Mouse (Mus musculus): Measurements from ENCODE around the gene Prkcd. TPM values are rescaled to one million over a fixed set of nuclear protein-coding genes. Genes with fewer than 3 reads are reported as not detected.
A peak's percentile ranks its signal among the peaks of the same experiment; 100 is the strongest.

Gene Prkcd
- polyA plus RNA-seq, 1 experiment = 214 TPM

DNA sequence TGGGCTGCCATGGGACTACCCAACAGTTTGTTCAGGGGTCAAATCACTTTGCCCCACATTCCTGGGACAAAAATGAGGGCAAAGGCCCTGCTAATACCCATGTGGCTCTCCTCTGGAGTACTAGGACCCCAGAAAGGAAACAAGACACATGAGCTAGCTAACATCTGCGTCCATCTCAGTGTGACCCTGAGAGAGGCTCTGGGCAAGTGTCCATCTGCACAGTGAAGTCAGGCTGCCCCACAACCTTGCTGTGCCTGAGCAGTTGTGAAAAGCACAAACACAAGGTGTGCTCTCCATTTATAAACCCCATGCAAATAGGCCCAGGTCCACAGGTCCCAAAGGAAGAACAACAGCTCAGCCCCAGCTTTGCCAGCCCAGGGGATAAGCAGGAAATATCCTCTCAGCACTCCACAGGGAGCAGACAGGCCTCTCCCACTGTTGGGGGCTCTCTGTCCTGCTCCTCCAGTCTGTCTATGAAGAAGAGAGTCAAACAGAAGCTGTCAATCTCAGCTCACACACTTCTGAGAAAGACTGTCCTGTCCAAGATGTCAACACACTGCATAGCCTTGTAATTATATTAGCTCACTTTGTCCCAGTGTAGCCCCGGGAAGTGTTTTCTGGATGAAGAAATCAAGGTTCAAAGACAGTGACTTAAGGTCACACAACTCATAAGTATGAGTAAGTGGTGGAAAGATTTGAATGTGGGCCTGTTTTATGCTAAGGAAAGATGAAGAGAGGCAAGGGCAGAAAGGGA lies 12.9 kb downstream of the Prkcd start:
- TF ChIP-seq CTCF (IDR thresholded peaks at IDR 0.05; ENCODE audit: borderline replicate concordance, control insufficient read depth, extremely low read depth, insufficient read depth, low read length, poor library complexity) (no peak), POLR2A (IDR thresholded peaks at IDR 0.05; ENCODE audit: control insufficient read depth, extremely low read depth, insufficient read depth, low read length, poor library complexity) (no peak)
- WGBS = 88% methylated on average over 2 of the region's 2 CpGs
- no peaks in the 10 kb centered on the region for H3K27me3 ChIP-seq (ENCODE audit: control insufficient read depth, insufficient read depth, low read length)
- H3K4me3 ChIP-seq (ENCODE audit: control insufficient read depth, insufficient read depth, low read length) = no peak overlapping the region
- peaks cover 12% of the 10 kb centered on the region for H3K36me3 ChIP-seq (ENCODE audit: control insufficient read depth, insufficient read depth, low read length)
- no peak overlapping the region for H3K27ac ChIP-seq (ENCODE audit: control insufficient read depth, insufficient read depth, low read length)
- DNase-seq = no peak
- peaks cover 10% of the 10 kb centered on the region for H3K4me1 ChIP-seq (replicated peaks; ENCODE audit: control insufficient read depth, insufficient read depth, low read length)

DNA sequence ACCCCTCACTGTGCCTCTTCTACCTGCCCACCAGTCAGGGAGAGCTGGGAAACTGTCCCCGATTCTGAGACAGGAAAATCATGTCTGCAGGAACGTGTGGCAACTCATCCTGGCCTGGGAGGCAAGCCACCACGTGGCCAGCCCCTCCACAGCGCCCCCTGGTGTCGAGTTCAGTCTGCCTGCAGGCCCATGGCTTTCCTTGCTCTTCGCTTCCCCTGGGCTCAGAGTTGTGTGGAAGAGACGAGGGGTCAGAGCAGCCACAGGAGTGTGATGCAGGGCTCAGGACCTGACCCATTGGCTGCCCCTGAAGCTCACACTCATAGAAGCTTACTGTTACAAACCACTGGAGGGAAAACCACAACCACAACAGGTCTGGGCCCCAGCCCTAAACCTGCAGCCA lies 13.5 kb downstream of the Prkcd start:
- H3K4me3 ChIP-seq (ENCODE audit: control insufficient read depth, insufficient read depth, low read length) = no peak overlapping the region
- H3K4me1 ChIP-seq (replicated peaks; ENCODE audit: control insufficient read depth, insufficient read depth, low read length) = peaks cover 14% of the 10 kb centered on the region
- no peaks in the 10 kb centered on the region for H3K27me3 ChIP-seq (ENCODE audit: control insufficient read depth, insufficient read depth, low read length)
- H3K36me3 ChIP-seq (ENCODE audit: control insufficient read depth, insufficient read depth, low read length) = peaks cover 12% of the 10 kb centered on the region
- no peak overlapping the region for H3K27ac ChIP-seq (ENCODE audit: control insufficient read depth, insufficient read depth, low read length)
- TF ChIP-seq POLR2A (IDR thresholded peaks at IDR 0.05; ENCODE audit: control insufficient read depth, extremely low read depth, insufficient read depth, low read length, poor library complexity) = no peak
- TF ChIP-seq CTCF (IDR thresholded peaks at IDR 0.05; ENCODE audit: borderline replicate concordance, control insufficient read depth, extremely low read depth, insufficient read depth, low read length, poor library complexity) = peak; percentile 94
- 18% methylated on average over 7 of the region's 7 CpGs for WGBS
- DNase-seq = peak; percentile 77

- H3K36me3 ChIP-seq (ENCODE audit: control insufficient read depth, insufficient read depth, low read length) = peaks cover 12% of the 10 kb centered on the region
- WGBS = 92% methylated on average over 3 of the region's 3 CpGs
- DNase-seq = no peak
- no peaks in the 10 kb centered on the region for H3K27me3 ChIP-seq (ENCODE audit: control insufficient read depth, insufficient read depth, low read length)
- no peak overlapping the region for H3K27ac ChIP-seq (ENCODE audit: control insufficient read depth, insufficient read depth, low read length)
- TF ChIP-seq CTCF (IDR thresholded peaks at IDR 0.05; ENCODE audit: borderline replicate concordance, control insufficient read depth, extremely low read depth, insufficient read depth, low read length, poor library complexity) = no peak
- TF ChIP-seq POLR2A (IDR thresholded peaks at IDR 0.05; ENCODE audit: control insufficient read depth, extremely low read depth, insufficient read depth, low read length, poor library complexity) = no peak
- H3K4me3 ChIP-seq (ENCODE audit: control insufficient read depth, insufficient read depth, low read length) = no peak overlapping the region
- peaks cover 17% of the 10 kb centered on the region for H3K4me1 ChIP-seq (replicated peaks; ENCODE audit: control insufficient read depth, insufficient read depth, low read length)
Measured at GRCm38 (mm10) chr14:30610940-30611339, 15.1 kb downstream of the Prkcd start.

DNA sequence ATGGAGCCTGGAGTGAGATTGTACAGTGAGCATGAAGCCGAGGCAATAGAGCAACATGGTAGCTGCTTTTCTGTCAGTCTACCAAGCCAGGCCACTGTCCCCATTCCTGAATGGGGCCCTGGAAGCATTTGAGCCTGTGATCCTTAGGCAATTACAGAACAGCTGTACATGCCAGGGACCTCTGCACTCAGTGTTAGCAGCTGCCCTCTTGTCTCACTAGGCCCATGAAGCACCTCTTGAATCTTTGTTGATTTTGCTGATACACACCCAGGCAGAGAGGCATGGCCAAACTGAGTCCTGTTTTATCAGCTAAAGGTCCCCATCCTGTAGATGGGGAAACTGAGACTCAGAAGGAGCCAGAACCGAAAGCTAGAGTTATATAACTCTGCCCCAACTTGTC lies 15.7 kb downstream of the Prkcd start:
- no peak overlapping the region for H3K4me3 ChIP-seq (ENCODE audit: control insufficient read depth, insufficient read depth, low read length)
- no peak for DNase-seq
- no peak overlapping the region for H3K27ac ChIP-seq (ENCODE audit: control insufficient read depth, insufficient read depth, low read length)
- peaks cover 17% of the 10 kb centered on the region for H3K4me1 ChIP-seq (replicated peaks; ENCODE audit: control insufficient read depth, insufficient read depth, low read length)
- H3K27me3 ChIP-seq (ENCODE audit: control insufficient read depth, insufficient read depth, low read length) = no peaks in the 10 kb centered on the region
- peaks cover 14% of the 10 kb centered on the region for H3K36me3 ChIP-seq (ENCODE audit: control insufficient read depth, insufficient read depth, low read length)
- WGBS = 95% methylated on average over 2 of the region's 2 CpGs
- no peak for TF ChIP-seq POLR2A (IDR thresholded peaks at IDR 0.05; ENCODE audit: control insufficient read depth, extremely low read depth, insufficient read depth, low read length, poor library complexity)
- no peak for TF ChIP-seq CTCF (IDR thresholded peaks at IDR 0.05; ENCODE audit: borderline replicate concordance, control insufficient read depth, extremely low read depth, insufficient read depth, low read length, poor library complexity)

DNA sequence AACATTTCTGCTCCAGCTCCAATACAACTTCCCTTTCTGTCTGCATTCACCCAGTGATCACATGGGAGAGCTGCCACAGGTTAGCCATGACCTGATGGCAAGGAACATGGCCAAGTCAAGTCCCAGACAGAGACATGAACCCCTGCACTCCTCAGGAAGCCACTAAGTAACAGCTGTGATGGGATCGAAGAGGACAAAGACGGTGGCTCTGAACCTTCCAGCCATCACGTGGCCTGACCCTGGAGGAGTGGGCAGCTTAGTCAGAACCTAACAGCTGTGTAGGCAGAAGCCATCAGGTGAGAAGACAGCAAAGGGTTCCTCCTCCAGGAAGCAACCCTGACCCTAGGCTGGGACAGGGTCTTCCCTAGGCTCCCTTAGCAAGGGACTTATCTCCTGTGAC lies 16.5 kb downstream of the Prkcd start:
- TF ChIP-seq POLR2A (IDR thresholded peaks at IDR 0.05; ENCODE audit: control insufficient read depth, extremely low read depth, insufficient read depth, low read length, poor library complexity) (no peak), CTCF (IDR thresholded peaks at IDR 0.05; ENCODE audit: borderline replicate concordance, control insufficient read depth, extremely low read depth, insufficient read depth, low read length, poor library complexity) (no peak)
- DNase-seq = no peak
- 95% methylated on average over 3 of the region's 3 CpGs for WGBS
- H3K27me3 ChIP-seq (ENCODE audit: control insufficient read depth, insufficient read depth, low read length) = no peaks in the 10 kb centered on the region
- no peak overlapping the region for H3K4me3 ChIP-seq (ENCODE audit: control insufficient read depth, insufficient read depth, low read length)
- peaks cover 13% of the 10 kb centered on the region for H3K4me1 ChIP-seq (replicated peaks; ENCODE audit: control insufficient read depth, insufficient read depth, low read length)
- peaks cover 16% of the 10 kb centered on the region for H3K36me3 ChIP-seq (ENCODE audit: control insufficient read depth, insufficient read depth, low read length)
- no peak overlapping the region for H3K27ac ChIP-seq (ENCODE audit: control insufficient read depth, insufficient read depth, low read length)

GRCm38 (mm10) chr14:30608176-30608575 lies 17.8 kb downstream of the Prkcd start:
- WGBS = 60% methylated on average over 6 of the region's 6 CpGs
- Histone ChIP-seq H3K27me3 (ENCODE audit: control insufficient read depth, insufficient read depth, low read length) (no peaks in the 10 kb centered on the region), H3K27ac (ENCODE audit: control insufficient read depth, insufficient read depth, low read length) (no peak overlapping the region), H3K36me3 (ENCODE audit: control insufficient read depth, insufficient read depth, low read length) (peaks cover 20% of the 10 kb centered on the region), H3K4me1 (replicated peaks; ENCODE audit: control insufficient read depth, insufficient read depth, low read length) (peaks cover 11% of the 10 kb centered on the region), H3K4me3 (ENCODE audit: control insufficient read depth, insufficient read depth, low read length) (no peak overlapping the region)
- TF ChIP-seq CTCF (IDR thresholded peaks at IDR 0.05; ENCODE audit: borderline replicate concordance, control insufficient read depth, extremely low read depth, insufficient read depth, low read length, poor library complexity) (no peak), POLR2A (IDR thresholded peaks at IDR 0.05; ENCODE audit: control insufficient read depth, extremely low read depth, insufficient read depth, low read length, poor library complexity) (no peak)
- no peak for DNase-seq

Measured in thymus, adult 2 months (tissue).